Mouse (Mus musculus) thymus, postnatal 0 days (tissue): Measurements from ENCODE around the gene Pappa. TPM values are rescaled to one million over a fixed set of nuclear protein-coding genes. Genes with fewer than 3 reads are reported as not detected.

Experiments used
- DNase-seq: peaks from one replicate; pipeline ENCODE4 v3.0.0-alpha.2; 2015; ENCODE audit warnings: low spot score
- polyA plus RNA-seq: library from polyadenylated mRNA; unstranded; fragments of >200 nt; fragmentation: Nextera tagmentation; extraction: Ambion mirVana; gene quantifications from 2 replicates; pipeline ENCODE4 v1.2.1, GENCODE M21; 2015

The Pappa gene
- polyA plus RNA-seq, 1 experiment from 2014 or later = 0.18 TPM

GRCm38 (mm10) chr4:65325816-65326215 lies 201.8 kb downstream of the Pappa start:
- no peak for DNase-seq

DNA sequence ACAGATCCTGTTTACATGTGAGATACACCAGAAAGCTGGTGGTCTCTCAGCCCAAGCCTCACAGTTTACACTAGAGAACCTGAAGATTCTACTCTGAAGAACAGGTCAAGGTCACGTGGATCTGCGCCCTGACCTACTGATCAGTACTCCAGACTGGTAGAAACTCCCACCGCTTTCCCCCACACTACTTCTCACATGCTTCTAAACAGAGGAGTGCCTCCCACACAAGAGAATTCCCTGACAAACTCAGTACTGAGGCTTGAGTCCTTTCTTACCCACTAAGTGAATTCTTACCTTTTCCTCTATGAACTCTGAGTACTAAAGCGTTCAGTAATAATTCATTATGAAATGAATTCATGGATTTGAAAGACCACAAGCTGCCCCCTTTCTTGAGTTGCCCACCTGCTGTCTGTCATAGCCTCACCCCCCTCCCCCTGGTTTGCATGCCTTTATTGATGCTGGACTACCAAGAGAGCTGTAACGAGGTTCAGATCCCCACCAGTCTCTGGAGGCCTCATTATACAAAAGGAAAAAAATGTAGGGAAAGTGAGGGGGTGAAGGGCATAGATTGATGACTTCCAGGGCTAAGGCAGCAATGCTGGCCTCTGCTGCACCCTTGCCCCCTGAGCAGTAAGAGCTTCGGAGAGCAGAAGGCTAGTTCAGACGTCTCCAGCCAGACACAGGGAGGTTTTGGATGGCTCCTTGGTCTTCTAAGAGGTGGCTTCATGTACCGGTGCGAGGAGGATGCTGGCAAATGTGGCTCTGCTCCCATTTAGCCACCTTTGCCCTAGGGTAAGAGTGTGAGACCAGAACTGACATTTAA lies 204.7 kb downstream of the Pappa start:
- DNase-seq = no peak

DNA sequence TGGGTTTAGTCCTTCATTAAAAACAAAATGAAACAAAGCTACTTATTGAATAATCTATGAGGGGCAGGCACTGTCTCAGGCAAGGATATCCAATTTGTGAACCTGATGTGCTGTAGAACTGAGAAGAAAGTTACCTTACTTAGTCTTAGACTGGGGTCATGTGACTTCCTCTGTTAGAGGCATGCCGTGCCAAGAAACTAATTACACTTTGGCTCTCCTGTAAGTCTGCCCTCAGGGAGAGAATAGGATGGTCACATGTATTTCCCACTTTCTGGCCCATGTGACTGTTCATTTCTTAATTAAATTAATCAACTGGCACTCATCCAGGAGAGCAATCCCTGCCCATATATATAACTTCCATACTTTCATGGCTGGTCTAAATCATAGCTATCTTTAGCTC lies 209.7 kb downstream of the Pappa start:
- DNase-seq = no peak

GRCm38 (mm10) chr4:65341766-65342165 lies 217.8 kb downstream of the Pappa start:
- DNase-seq = no peak

DNA sequence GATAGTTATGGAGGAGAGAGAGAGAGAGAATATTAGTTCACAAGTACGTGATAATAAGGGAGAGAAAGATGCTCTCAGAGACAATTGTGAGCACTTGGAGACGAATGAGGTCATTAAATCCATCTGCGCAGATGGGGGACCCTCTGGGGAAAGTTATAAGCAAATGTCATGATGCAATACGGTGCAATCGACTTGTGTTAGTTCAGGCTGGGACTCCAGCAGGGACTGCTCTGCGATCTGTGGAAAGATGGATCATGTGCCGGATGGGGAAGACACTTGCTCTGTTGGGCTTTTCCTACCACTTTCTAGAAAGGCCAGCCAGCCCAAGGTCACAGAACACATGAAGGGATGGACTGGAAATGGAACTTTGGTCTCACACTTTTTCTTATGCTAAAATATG lies 226.5 kb downstream of the Pappa start:
- no peak for DNase-seq

DNA sequence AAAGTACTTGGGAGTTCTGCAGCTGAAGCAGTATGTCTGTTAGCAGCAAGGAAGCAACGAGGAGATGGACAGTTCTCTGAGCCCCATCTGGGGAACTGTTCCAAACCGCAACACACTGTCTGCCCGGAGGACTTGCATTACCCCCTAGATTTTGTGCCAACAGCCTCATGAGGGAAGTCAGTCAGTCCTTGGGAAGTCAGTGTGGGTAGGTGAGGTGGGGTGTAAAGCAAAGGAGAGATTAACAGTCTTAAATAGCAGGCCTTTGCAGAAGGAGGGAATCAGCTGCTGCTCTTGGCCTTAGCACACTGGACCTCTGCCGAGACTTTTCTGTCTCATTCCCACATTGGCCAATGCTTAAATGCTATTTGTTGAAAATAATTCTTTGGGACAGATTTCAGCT lies 230.6 kb downstream of the Pappa start:
- no peak for DNase-seq

GRCm38 (mm10) chr4:65367135-65367534 lies 243.2 kb downstream of the Pappa start:
- DNase-seq = no peak

GRCm38 (mm10) chr4:65372731-65373130 lies 248.8 kb downstream of the Pappa start:
- no peak for DNase-seq

- DNase-seq = no peak
Measured at GRCm38 (mm10) chr4:65373841-65374240, 249.9 kb downstream of the Pappa start.

- no peak for DNase-seq
Measured at GRCm38 (mm10) chr4:65376571-65376970, 252.6 kb downstream of the Pappa start.

DNA sequence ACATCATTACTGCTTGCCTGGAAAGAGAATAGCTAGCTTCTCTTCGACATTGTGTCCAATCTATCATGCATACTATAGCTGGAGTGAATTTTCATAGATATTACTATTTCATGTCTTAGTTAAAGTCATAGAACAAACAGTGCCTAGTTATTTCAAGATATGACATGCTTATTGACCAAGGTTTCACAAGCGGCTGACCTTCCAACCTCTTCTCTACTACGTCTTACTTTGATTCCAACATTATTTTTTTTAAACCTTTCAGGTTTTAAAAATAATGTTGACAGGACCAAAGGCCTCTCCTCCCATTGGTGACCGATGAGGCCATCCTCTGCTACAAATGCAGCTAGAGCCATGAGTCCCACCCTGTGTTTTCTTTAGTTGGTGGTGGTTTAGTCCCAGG lies 255.5 kb downstream of the Pappa start:
- no peak for DNase-seq

GRCm38 (mm10) chr4:65383070-65383469 lies 259.1 kb downstream of the Pappa start:
- no peak for DNase-seq

- DNase-seq = no peak
Measured at GRCm38 (mm10) chr4:65391001-65391400, 267.0 kb downstream of the Pappa start.

GRCm38 (mm10) chr4:65396806-65397205 lies 272.8 kb downstream of the Pappa start:
- no peak for DNase-seq

- no peak for DNase-seq
Measured at GRCm38 (mm10) chr4:65399457-65399856, 275.5 kb downstream of the Pappa start.

GRCm38 (mm10) chr4:65402286-65402685 lies 278.3 kb downstream of the Pappa start:
- no peak for DNase-seq

DNA sequence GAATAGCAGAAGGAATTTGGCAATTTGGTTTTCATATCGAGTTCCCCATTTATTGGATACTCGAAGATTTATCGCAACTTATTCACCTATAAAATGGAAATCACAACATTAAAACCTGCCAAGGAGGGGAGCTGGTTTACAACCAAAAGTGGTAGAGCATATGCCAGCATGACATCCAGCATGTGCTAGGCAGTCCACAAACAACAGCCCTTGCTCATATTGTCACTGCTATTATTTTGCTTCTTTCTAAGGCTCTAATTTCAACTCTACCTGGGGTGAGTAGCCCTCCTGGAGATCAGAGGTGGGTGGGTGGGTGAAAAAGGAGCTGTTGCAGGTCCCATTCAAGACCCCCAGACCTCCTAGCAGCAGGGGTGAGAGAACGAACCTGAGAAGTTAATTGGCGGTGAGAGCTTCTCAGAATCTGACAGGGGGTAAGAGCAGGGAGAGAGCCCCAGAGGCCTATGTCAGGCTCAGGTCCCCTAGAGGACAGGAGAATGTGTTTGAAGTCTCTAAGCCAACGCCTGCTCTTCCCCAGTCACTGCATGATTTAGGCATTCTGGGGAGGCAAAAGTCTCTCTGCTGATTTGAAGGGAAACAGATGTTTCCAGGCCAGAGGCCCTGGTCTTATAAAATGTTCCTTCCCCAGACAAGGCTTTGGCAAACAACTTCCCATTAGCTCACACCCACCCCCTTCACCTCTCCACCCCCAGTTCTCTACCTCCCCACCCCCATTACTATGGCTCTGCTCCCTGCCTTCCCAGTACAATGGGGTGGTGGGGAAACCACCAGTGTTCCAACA lies 279.1 kb downstream of the Pappa start:
- no peak for DNase-seq
